Mouse (Mus musculus) kidney, adult 2 months (tissue): ENCODE data around the gene Shc4. TPM values are rescaled to one million over a fixed set of nuclear protein-coding genes. Genes with fewer than 3 reads are reported as not detected.

Experiments used
- DNase-seq: peaks from one replicate; pipeline ENCODE4 v3.0.0; 2021
- H3K27ac ChIP-seq: fragments of 200-500 bp; 2 replicates; pipeline ENCODE4 v1.5.1; 2012; ENCODE audit warnings: low read depth, low read length, control low read depth, inconsistent platforms; ENCODE audit not compliant: insufficient read depth
- H3K27me3 ChIP-seq: fragments of 200-500 bp; replicated peaks from 2 replicates; pipeline ENCODE4 v1.6.1; 2012; ENCODE audit warnings: mild to moderate bottlenecking, moderate library complexity, low read length, inconsistent platforms; ENCODE audit not compliant: control insufficient read depth, insufficient read depth
- H3K36me3 ChIP-seq: fragments of 200-500 bp; 2 replicates; pipeline ENCODE4 v1.6.1; 2012; ENCODE audit warnings: mild to moderate bottlenecking, moderate library complexity, low read length, inconsistent platforms; ENCODE audit not compliant: control insufficient read depth, insufficient read depth
- H3K4me1 ChIP-seq: fragments of 200-500 bp; 2 replicates; pipeline ENCODE4 v1.6.1; 2011; ENCODE audit warnings: low read length; ENCODE audit not compliant: control insufficient read depth, insufficient read depth
- H3K4me3 ChIP-seq: fragments of 200-500 bp; 2 replicates; pipeline ENCODE4 v1.5.1; 2011; ENCODE audit warnings: mild to moderate bottlenecking, low read depth, low read length, control low read depth; ENCODE audit not compliant: insufficient read depth
- CTCF ChIP-seq: fragments of 200-500 bp; conservative IDR thresholded peaks from 2 replicates; pipeline ENCODE4 v1.5.1; 2011; ENCODE audit warnings: low read depth, mild to moderate bottlenecking, control low read depth, low read length, moderate library complexity, mixed read lengths; ENCODE audit not compliant: insufficient read depth, insufficient read length
- POLR2A ChIP-seq: fragments of 200-500 bp; IDR thresholded peaks from one replicate; pipeline ENCODE4 v1.6.1; 2011; ENCODE audit warnings: low read depth, low read length, control low read depth
- WGBS: fragments of 180-500 bp; shearing (Covaris S2); methylation state at CpG from one replicate; pipeline ENCODE4 v1.1.7; 2018; 5-methylcytosine and 5-hydroxymethylcytosine counted together
- polyA plus RNA-seq: library from polyadenylated mRNA; depleted of rRNA; stranded (reverse); fragments of >200 nt; gene quantifications from 2 replicates; pipeline ENCODE4 v1.2.3, GENCODE M21; 2012

Gene Shc4
- polyA plus RNA-seq, 1 experiment = 0.20 TPM

DNA sequence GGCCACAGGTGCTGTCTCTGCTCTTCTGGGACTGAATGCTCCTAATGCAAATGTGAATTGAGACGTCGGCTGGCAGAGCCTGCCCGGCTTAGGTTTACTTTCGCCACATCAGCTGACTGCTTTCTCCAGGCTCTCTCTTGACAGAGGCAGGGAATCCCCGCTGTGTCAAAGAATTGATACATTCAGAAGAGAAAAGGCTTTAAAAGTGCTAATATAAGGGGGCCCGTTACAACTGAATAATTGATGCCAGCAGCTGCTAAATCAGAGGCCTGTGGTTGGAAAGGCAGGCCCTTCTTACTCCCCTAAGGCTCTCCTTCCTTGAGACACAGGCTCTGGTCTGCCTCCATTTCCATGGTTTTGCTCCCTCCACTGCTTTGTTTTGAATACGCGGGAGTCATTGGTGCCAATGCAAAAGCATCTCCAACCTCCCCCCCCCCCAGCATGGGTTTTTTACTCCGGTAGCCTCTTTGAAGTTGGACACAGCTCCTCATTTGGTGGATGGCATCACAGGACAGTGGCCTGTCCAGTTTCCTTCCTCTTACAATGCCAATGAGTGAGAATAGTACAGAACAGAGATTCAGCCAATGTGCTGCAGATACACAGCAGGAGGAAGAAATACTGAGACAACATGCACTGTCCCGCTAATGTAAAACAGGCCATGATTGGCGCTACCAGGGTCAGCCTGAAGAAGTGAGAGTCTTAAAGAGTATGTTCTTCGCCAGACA lies 18.9 kb downstream of the Shc4 start:
- Histone ChIP-seq H3K36me3 (no peaks in the 10 kb centered on the region), H3K4me1 (no peaks in the 10 kb centered on the region), H3K27ac (no peak overlapping the region), H3K4me3 (no peak overlapping the region), H3K27me3 (no peaks in the 10 kb centered on the region)
- 80% methylated on average over 12 of the region's 12 CpGs for WGBS
- DNase-seq = no peak
- no peak for TF ChIP-seq POLR2A
- TF ChIP-seq CTCF = no peak

DNA sequence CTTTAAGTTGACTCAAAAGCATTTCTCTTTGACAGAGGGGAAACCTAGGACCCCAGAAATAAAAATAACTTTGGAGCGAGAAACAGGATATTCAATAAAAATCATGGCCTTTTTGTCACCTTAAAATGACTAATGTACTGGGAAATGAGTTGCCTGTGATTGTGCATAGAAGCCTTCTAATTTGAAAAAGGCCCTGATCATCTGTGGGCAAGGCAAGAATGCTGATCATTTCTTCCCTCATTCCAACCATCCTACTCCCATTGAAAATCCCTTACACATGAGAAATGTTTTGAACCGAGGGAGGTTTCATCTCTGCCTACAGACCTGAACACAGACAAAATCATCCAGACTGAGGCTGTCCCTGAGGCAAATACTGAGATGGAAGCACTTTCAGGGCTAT lies 21.1 kb downstream of the Shc4 start:
- WGBS = 78% methylated on average over 2 of the region's 2 CpGs
- TF ChIP-seq CTCF = no peak
- TF ChIP-seq POLR2A = no peak
- no peak overlapping the region for H3K4me3 ChIP-seq
- no peaks in the 10 kb centered on the region for H3K36me3 ChIP-seq
- H3K4me1 ChIP-seq = no peaks in the 10 kb centered on the region
- no peak overlapping the region for H3K27ac ChIP-seq
- no peak for DNase-seq
- no peaks in the 10 kb centered on the region for H3K27me3 ChIP-seq

DNA sequence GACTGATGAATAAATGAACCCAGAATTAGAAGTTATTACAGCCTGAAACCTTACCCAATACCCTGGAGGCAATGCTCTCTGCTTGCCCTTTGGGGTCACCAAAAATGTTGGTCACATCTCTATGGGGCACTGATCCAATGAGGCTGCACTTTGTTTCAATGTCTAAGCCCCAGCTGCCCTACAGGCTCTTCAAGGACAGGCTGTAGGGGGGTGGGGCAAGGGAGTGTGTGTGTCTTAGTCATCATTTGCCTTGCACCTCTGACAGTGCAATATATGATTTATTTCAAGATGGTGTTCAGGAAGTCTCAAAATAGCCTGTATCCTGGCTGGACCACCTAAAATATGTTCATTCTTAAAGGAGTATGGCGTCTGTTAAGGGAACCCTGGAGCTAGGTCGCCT lies 22.3 kb downstream of the Shc4 start:
- 83% methylated on average over 2 of the region's 2 CpGs for WGBS
- Histone ChIP-seq H3K27ac (no peak overlapping the region), H3K4me1 (no peaks in the 10 kb centered on the region), H3K27me3 (no peaks in the 10 kb centered on the region), H3K4me3 (no peak overlapping the region), H3K36me3 (no peaks in the 10 kb centered on the region)
- no peak for TF ChIP-seq POLR2A
- no peak for TF ChIP-seq CTCF
- no peak for DNase-seq

DNA sequence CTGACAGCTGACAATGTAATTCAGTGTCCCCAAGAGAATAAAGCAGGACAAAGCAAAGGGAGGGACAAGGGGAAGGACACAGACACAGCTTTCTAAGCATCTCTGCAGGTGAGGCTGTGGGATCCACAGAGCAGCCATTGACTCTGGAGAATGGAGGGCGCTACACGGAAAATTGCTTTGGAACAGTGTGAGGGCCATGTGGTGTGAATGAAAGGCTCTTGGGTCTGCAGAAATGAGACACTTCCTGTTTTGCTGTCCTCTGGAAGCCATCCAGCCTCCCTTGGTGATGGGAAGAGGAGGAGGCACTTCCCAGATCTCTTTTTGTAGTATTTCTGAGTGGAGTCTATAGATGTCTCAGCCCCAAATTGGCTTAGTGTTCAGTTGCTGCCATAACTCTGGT lies 27.7 kb downstream of the Shc4 start:
- Histone ChIP-seq H3K36me3 (no peaks in the 10 kb centered on the region), H3K27me3 (no peaks in the 10 kb centered on the region), H3K4me3 (no peak overlapping the region), H3K4me1 (no peaks in the 10 kb centered on the region), H3K27ac (no peak overlapping the region)
- WGBS = 81% methylated on average over 2 of the region's 2 CpGs
- peak; percentile 60 for DNase-seq
- TF ChIP-seq POLR2A (no peak), CTCF (no peak)

DNA sequence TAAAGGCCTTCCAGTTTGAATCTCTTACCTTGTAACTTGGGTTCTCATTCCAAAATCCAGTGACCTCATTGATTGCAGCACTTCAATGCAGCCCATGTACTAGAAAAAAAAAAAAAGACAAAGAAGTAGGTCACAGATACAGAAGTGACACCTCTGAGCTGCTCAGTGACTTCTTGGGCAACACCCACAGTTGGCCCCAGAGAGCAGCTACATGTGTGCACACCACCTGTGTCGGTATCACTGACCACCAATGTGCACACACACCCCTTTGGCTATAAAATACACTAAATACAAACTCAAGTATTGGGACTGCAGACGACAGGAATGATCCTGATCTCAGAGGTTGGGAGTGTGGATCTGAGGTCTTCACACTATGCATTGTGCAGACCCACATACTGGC lies 29.1 kb downstream of the Shc4 start:
- 79% methylated on average over 2 of the region's 2 CpGs for WGBS
- Histone ChIP-seq H3K27me3 (no peaks in the 10 kb centered on the region), H3K4me3 (no peak overlapping the region), H3K4me1 (no peaks in the 10 kb centered on the region), H3K27ac (no peak overlapping the region), H3K36me3 (no peaks in the 10 kb centered on the region)
- no peak for TF ChIP-seq POLR2A
- TF ChIP-seq CTCF = no peak
- DNase-seq = no peak

DNA sequence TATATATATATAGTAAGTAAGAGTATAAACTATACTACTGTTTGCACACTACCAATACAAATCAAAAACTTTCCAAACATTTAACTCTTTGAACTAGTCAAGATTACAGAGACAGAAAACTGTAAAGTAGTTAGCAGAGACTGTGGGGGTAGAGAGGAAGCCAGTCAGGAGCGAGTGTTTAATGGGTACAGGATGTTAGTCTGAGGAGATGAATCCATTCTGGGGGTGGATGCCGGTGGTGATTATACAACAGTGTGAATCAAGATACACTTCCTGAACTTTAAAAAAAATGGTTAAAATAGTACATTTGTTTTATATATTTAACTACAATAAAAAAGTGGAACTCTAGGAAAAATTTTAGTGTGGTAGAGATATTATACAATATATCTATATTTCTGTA lies 31.9 kb downstream of the Shc4 start:
- DNase-seq = no peak
- Histone ChIP-seq H3K4me1 (no peaks in the 10 kb centered on the region), H3K36me3 (no peaks in the 10 kb centered on the region), H3K27ac (no peak overlapping the region), H3K27me3 (no peaks in the 10 kb centered on the region), H3K4me3 (no peak overlapping the region)
- WGBS = 45% methylated on average over 2 of the region's 2 CpGs
- TF ChIP-seq POLR2A (no peak), CTCF (no peak)

DNA sequence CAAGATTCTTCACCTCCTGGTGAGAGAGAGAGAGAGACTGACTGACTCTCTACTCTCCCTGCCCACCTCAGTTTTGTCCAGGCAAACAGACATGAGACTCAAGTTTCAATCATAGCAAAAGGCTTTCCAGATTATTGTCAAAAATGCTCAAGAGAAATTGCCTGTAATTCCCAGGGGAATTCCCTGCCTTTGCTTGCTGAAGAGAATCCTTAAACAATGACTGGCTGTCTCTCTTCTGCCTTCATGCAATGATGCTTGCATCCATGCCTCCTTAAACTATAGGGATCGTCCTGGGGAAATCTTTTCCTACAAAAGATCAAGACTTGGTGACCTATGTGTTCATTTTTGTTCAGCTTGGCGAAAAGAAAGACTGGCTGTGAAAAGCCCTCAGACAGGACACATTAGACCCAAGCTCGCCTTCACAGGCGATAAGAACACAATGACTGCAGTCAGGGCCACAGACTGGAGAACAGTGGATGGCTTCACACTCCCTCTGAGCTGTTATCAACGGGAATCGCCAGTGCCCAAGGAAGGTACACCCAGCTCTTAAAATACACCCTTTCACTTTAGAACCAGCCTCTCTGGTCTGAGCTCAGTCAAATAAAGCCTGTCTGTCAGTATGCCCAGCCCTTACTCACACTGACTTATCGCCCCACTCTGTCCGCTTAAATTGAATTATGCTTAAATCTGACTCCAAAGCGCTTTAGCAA lies 38.4 kb downstream of the Shc4 start:
- no peak overlapping the region for H3K4me3 ChIP-seq
- no peak for DNase-seq
- no peaks in the 10 kb centered on the region for H3K36me3 ChIP-seq
- no peaks in the 10 kb centered on the region for H3K4me1 ChIP-seq
- no peaks in the 10 kb centered on the region for H3K27me3 ChIP-seq
- 78% methylated on average over 9 of the region's 9 CpGs for WGBS
- H3K27ac ChIP-seq = no peak overlapping the region
- TF ChIP-seq CTCF (no peak), POLR2A (no peak)
